Mouse (Mus musculus) kidney, adult 18-20 months (tissue): ENCODE results near the gene Polr2l.

Experiments used
- DNase-seq: peaks from one replicate; pipeline ENCODE4 v3.0.0; 2021

The Polr2l gene

DNA sequence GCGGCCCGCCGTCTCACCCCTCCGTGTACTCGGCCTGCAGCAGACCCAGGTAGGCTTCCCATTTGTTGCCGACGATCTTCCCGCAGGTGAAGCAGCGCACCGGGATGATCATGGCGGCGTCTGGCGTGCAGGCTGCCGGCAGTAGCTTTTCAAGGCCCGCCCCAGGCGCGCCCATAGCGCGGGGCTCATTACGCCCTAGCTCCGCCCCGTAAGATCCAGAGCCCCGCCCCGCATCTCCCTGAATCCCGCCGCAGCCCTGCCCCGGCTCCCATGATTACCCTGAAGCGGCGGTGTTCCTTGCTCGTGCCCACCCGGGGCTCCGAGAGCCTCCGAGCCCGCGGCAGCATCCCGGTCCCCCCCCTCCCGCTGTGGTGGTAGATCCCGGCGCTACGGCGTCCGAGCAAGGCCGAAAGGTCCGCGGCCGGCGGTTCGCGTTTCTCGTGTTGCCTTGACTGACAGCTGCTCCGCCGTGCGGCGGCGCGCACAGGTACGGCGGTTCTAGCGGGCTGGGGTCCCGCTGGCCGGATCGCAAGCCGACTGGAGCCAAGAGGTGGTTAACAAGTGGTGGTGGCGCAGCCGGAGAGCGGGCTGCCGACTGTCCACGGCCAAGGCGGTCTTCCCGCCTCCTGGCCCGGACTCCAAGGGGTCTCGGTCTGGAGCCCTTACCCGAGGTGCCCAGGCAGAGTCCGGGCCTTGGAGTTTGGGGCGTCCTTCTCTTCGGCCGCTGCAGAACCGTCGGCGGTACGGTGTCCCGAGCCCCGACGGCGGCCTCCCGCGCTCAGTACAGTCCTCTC lies at the start of gene Polr2l, which contains the start of gene Tspan4:
Gene Polr2l, minus strand, starts transcription at position 122 of the 794 bp plus-strand sequence.
Gene Tspan4, plus strand, starts transcription at position 230 of the 794 bp plus-strand sequence.
- peak; percentile 92 for DNase-seq

DNA sequence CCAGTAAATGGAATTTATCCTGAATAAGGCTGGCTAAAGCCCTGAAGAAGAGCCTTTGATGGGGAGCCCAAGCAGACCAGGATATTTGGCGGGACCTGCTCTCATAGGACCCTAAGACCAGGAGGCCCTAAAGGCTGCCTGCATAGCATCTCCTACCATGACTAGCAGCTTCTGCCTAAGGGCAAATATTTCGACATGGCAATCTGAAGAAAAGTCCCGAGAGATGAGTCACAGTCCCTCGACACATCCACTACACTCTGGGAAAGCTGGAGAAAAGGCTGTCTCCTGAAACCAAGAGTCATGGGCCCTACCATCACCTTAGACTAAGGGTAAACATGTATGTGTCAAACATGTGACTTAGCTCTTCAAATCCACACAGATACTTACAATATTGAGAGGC lies 49.3 kb upstream of the Polr2l start:
- no peak for DNase-seq

DNA sequence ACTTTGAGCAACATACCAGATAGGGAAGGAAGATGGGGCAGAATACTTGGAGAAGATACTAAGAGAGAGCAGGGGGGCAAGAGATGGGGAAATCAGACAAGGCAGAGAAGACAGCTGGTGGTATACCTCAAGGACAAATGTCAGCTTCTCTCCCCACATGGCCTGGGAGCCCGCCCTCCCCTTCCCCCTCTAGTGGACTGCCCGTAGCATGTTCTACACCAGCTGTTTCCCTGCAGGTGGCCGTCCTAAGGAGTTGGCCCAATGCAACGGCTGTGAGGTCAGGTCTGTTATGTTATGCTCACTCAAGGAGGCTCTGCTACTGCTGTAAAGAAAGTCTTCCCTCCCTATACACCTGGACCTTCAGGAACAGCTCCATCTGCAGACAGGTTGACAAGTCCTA lies 48.1 kb upstream of the Polr2l start:
- DNase-seq, result no peak

DNA sequence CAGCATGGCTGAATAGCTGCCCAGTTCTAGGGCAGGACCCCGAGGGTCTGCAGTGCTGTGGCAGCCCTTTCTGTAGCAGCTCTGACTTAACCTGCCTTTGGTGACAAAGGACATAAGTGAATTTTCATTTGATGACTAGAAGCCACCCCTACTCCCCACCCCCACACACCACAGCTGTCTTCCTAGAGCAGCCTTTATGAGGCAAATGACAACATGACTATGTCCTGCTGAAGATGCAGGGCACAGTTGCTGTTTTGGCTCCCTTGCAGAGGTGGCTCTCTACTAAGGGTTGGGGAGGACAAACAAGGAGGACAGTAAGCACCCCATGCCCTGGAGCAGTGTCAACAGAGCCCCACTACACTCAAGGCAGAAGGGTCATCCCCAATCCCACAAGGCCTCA lies 44.9 kb upstream of the Polr2l start:
- no peak for DNase-seq

DNA sequence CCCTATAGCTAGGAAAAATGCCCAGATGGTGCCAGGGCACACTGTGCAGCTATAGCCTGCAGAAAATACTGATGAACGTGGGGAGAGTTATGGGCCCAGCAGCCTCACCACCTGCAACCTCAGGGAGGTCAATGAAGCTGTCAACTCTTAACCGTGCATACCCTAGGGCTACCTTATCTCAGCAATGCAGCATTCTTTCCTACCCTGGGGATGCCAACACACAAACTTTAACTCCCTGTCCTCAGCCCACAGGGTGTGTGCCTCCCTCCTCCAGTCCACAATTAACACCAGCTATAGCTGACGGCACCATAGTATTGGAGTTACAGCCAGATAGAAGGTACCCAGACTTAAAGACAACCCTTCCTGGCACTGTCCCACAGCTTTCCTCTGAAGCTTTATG lies 44.0 kb upstream of the Polr2l start:
- DNase-seq, result no peak

DNA sequence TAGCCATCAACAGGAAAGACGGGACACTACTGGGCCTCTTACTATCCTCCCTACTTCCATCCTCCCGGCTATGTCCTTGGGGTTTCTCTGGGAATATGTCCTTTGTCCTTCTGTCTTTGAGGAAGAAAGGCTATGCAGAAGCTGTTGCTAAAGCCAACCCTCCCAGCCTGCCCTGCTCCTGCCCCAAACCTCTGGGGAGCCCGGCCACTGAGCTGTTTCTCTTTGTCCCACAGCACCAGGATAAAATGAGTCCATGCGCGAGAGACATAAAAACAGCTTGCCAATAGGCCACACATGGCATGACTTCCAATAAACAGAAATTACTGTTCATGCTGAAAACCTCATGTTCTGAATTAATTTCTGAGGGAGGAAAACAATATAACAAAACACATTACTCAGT lies 43.4 kb upstream of the Polr2l start:
- no peak for DNase-seq

DNA sequence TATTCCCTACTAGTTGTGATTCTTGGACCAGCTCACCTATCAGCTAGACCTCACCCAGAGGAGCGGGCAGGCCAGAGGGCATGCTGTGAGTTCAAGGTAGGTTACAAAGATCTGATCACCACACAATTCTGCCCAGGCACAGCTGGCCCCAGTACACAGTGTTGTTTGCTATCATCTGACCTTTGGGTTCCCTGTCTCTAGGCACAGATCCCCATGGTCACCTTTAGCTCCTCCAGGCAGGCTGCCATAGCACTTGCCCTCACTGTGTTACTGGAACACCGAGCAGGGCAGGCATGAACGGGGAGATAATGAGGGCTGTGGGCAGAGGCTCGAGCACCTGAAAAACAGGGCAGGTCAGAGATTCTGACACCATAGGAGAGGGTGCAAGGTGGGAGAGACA lies 42.7 kb upstream of the Polr2l start:
- DNase-seq, result no peak

DNA sequence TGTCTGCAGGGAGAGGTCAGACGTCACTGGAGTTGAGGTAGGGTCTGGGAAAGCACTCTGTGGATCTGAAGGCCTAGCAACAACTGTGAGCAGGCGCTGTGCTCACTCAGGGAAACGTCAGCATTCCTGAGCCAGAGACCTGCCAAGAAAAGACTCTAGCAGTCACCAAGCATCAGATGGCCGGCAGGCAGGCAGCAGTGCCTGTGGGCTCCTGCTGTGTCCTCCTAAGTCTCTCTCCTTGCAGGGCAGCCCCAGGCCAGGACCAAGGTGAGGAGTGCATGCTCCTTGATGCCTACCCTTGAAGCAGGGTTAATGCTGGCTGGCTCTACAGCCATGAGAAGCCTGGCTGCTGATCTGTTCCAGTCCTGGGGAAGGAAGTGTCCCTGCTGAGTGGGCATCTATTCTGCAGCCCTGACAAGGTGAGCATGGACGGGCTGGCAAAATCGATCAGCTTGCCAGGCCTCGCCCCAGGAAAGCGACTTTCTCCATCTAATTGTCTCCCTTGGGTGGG lies 35.8 kb upstream of the Polr2l start:
- no peak for DNase-seq

DNA sequence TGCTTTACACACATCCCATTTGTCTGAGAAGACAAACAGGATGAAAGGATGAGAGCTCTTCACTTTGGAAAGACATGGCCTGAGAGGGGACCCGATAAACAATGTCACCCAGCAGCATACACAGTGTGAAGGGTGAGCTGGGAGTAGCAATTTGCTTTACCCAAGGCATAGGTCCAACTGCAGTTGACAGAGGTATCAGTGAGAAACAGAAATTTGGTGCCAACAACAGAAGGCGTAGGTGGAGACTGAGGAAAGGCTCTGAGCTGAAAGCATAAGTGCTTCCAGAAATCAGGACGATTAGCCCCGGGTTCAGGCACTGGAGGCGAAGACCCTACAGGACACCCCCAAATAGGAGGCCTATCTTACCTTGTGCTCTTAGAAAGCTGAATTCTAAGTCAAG lies 35.3 kb upstream of the Polr2l start:
- DNase-seq, result no peak

DNA sequence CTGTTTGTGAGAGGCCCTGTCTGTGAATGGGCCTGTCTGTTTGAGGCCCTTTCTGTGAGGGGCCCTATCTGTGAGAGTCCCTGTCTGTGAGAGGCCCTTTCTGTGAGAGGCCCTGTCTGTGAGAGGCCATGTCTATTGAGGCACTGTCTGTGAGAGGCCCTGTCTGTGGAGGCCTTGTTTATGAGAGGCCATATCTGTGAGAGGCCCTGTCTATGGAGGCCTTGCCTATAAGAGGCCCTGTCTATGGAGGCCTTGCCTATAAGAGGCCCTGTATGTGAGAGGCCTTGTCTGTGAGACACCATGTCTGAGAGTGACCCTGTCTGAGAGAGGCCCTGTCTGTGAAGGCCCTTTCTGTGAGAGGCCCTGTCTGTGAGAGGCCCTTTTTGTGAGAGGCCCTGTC lies 33.2 kb upstream of the Polr2l start:
- no peak for DNase-seq

DNA sequence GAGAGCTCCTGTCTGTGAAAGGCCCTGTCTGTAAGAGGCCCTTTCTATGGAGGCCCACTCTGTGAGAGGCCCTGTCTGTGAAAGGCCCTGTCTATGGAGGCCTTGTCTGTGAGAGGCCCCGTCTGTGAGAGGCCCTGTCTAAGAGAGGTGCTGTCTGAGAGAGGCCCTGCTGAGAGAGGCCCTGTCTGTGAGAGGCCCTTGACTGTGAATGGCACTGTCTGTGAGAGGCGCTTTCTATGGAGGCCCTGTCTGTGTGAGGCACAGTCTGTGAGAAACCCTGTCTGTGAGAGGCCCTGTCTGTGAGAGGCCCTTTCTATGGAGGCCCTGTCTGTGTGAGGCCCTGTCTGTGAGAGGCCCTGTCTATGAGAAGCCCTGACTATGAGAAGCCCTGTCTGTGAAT lies 31.3 kb upstream of the Polr2l start:
- no peak for DNase-seq

DNA sequence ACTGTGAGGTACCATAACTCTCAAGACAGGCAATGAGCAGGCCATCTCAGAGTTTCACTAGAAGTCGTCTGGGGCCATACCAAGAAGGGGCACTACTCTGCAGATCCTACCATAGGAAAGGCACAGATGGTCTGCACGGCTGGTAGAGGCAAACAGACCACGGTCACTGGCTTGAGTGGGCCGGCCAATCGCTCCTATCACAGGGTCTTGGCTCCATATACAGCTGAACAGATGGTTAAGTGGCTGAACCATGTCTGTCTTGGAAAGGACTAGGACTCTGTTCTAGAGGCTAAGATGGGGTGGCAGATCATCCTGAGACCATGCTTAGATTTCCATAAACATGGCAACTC lies 27.6 kb upstream of the Polr2l start:
- DNase-seq, result no peak

DNA sequence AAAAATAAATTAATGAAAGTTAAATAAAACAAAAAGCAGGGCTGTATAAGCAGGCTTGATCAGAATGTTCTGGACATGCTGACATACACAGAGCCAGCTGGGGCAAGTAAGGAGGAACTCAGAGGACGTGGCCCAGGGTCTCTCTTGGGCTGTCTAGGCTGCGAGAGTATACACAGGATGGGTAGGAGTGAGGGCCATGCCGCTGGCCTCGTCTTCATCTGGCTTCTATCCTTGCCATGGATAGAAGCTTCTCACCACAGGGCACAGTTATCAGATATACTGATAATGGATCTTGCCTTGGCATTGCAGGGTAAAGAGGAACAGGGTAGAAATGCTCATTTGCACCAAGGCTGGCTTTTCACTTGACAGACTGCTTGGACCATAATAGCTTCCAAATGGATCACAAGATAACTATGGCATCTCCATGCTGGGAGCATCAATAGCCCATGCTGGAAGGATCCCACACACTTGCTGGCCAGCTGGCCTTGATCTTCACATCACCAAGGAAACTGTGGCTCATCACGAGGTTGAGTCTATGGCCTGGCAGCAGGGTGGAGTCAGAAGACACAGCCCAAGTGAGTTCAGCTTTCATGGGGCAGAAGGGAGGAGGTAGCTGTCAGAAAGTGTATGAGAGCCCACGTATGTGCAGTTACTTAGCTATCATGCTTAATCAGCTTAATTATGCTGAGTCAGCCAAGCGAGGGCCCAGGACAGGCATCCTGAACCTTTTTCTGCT lies 27.1 kb upstream of the Polr2l start:
- no peak for DNase-seq

DNA sequence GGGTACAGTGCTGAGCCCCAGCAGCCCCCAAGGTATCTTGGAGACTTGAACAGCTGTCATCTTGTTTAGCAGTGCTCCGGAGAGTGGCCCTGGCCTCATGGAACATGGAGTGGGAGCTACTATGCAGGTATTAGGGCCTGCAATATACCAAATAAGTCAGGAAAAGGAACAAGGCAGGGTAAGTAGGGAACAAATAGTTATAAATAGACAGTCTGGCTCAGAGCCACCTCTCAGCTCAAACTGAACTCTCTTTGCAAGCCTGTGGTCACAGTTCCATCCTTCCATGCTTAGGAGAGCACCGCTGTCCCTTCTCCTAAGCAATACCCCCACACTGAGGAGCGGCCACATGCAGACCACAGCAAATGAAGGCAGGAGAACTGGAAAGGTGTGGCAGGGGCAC lies 22.7 kb upstream of the Polr2l start:
- DNase-seq, result no peak

DNA sequence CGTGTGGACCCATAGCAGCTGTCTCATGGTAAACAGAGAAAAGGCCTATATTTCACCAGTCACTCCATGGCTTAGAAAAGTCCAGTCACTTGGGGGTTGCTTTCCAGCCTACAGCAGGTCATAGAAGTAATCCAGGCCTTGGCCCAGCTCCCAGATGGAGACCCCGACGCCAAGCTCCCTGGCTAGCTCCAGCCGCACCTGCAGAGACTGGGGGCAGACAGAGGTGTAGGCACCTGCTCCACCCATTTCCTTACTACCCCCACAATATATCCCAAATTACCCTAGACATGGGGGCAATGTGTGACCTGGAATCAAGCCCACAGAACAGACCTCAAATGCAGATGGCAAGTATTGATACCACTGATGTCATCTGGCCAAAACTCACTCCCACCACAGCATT lies 21.0 kb upstream of the Polr2l start:
- no peak for DNase-seq

DNA sequence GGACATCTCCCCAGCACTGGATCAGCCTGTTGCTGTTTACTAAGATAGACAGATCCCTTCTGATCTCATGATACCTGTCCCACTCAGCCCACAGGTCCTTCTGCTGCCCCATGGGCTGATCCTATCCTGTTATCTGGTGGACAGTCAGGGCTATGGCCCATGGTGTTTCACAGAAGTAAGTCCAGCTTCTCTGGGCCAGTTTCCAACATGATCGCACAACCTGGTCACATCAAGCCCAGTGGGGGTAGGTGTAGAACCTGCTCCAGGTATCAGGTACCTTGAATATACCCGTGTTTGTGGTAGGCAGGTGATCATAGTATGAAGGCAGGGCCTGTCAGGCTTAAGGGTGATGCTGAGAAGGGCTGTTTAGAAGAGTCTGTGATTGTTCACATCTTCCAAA lies 20.4 kb upstream of the Polr2l start:
- DNase-seq, result no peak

DNA sequence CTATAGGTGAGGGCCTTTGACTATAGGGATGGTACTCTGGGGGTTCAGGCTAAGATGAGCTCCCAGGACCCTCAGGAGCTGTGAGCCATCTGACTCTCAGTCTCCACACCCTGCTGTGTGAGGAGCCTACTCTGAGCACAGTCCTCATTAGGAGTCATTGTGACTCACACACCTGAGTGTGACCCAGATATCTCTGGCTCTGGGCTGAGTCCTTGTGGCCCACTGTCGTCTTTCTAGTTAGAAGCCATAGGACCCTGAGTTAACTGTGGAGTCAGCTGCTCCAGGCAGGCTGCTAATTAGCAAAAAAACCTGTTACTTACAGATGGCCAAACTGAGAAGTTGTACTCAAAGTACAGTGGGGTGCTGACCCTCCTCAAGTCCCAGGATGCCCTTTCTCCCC lies 18.8 kb upstream of the Polr2l start:
- DNase-seq, result no peak

DNA sequence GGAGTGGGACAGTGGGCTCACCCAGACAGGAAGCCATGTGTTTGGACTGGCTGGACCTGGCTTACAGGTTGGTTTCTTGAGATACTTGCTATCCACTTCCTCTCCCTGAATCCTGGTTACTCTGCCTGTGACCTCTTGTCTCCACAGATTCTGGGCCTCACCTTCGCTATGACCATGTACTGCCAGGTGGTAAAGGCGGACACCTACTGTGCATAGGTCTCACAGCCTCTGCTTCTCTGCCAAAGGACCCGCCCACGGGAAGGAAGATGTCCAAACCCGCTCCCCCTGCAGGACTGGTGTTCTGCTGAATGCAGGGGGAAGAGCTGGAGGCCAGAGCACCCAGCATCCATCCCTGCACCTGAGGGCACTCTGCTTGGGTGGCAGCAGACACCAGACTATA lies 17.8 kb upstream of the Polr2l start:
- no peak for DNase-seq

DNA sequence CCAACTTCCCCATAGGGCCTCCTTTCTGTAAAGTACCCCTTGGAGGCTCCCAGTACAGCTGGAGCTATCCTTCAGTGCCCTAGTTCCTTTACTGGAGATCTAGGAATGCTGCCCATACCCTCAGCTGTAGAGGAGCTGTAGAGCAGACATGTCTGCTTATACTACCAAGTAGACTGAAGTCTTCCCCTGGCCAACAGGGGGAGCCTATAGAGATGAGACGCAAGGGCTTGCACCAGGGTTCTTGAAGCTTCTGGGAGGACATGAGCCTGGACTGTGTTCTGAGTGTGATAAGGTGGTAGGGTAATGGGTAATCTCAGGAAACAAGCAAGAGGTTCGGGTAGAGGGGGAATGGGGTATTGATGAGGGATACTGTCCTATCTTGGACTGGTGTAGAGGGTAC lies 16.2 kb upstream of the Polr2l start:
- DNase-seq, result no peak

DNA sequence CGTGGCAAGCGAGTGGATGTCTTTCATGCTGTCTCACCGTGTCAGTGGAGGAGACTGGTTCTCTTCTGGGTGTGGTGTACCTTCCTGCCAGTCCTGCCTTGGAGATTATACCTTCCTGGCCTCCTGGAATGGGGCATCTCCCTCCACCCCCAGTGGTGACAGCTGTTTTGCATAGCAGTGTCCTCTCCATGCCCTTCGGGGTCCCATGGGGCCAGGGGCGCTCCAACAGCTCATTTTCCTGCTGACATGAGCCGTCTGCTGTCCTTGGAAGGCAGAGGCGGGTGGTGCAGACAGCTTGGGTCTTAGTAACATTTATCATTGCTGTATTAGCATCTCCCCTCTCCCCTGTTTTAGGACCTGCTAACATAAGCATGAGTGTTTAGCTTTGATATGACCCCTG lies 12.2 kb upstream of the Polr2l start:
- no peak for DNase-seq

DNA sequence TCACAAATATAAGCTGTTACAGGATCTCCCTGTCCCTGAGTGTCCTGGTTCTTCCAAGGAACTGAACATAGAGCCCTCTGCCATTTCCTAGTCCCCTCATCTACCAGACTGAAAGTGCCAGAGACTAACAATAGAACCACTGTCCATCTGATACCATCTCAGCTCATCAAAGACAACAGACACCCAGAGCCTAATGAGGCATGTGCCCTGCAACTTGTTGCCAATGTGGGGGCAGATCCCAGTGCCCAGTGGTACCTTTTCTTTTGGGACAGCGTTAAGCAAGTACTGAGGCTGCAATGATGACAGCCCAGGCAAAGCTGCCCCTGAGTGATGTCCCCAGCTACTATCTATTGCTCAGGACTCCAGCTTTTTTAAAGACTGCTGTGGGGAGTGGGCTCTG lies 11.3 kb upstream of the Polr2l start:
- DNase-seq, result no peak

DNA sequence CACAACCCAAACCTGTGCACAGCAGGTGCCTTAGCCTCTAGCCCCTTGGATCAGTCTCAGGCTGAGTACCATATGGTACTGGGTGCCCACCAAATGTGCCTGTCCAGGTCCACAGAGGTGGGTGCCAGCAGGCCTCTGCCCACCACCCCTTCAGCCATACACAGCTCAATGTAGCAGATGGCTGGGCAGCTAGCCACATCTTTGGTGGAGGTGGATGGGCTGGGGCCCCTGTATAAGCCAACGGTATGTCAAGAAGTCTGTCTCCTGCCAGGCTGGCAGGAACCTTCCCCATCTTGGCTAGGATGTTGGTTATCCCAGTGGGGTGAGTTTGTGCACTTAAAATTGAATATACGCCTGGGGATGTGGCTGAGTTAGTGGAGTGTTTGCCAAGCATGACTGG lies 10.7 kb upstream of the Polr2l start:
- DNase-seq, result no peak

DNA sequence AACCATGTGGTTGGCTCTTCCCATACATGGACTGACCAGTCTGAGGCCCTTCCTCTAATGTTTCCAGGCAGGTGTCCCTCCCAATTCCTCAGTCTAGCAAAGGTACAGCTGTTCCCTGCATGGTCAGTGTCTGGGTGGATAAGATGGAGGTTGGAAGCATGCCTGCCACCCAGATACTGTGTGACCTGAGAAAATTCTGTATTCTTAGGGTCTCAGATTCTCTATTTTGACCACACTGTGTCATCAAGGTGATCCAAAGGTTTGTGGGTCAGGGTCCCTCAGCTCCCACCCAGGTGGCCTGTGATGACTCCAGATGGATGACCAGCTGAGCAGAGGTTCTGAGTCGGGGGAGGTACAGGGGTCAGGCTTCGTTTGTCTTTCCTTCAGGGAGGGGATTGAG lies 10.3 kb upstream of the Polr2l start:
- DNase-seq, result no peak
